Mouse (Mus musculus) liver, embryonic 16.5 days (tissue): Measurements from ENCODE around the gene Prkn. TPM values are rescaled to one million over a fixed set of nuclear protein-coding genes. Genes with fewer than 3 reads are reported as not detected.
"Not testable (repeated sequence)": the region's sequence is repeated elsewhere in the genome, so short reads cannot be mapped to it uniquely, and the experiment has no call there.

Source experiments
- ATAC-seq: fragments of 200-750 bp; cut with Nextera tagmentation; 2 replicates; pipeline ENCODE4 v1.8.0; 2017; ENCODE audit warnings: low read depth, mild to moderate bottlenecking, moderate number of reproducible peaks, moderate library complexity
- H3K27ac ChIP-seq: fragments of 300-500 bp; sonication (generic); 2 replicates; pipeline ENCODE4 v1.5.1; 2014; ENCODE audit warnings: mild to moderate bottlenecking, low read length
- H3K27me3 ChIP-seq: fragments of 300-500 bp; sonication (generic); 2 replicates; pipeline ENCODE4 v1.6.1; 2014; ENCODE audit warnings: low read depth, low read length, mixed read lengths; ENCODE audit not compliant: control insufficient read depth, insufficient read depth
- H3K36me3 ChIP-seq: fragments of 300-500 bp; sonication (generic); 2 replicates; pipeline ENCODE4 v1.6.1; 2014; ENCODE audit warnings: mild to moderate bottlenecking; ENCODE audit not compliant: control insufficient read depth, insufficient read depth
- H3K4me1 ChIP-seq: fragments of 300-500 bp; sonication (generic); 2 replicates; pipeline ENCODE4 v1.6.1; 2014; ENCODE audit warnings: low read depth, low read length, mixed read lengths; ENCODE audit not compliant: control insufficient read depth
- H3K4me2 ChIP-seq: fragments of 300-500 bp; sonication (generic); 2 replicates; pipeline ENCODE4 v1.6.1; 2014; ENCODE audit warnings: low read depth, low read length, mixed read lengths
- H3K4me3 ChIP-seq: fragments of 300-500 bp; sonication (generic); 2 replicates; pipeline ENCODE4 v1.5.1; 2014; ENCODE audit warnings: low read depth, mild to moderate bottlenecking, low read length
- H3K9ac ChIP-seq: fragments of 300-500 bp; sonication (generic); 2 replicates; pipeline ENCODE4 v1.6.1; 2014; ENCODE audit warnings: low read depth, low read length
- H3K9me3 ChIP-seq: fragments of 300-500 bp; sonication (generic); replicated peaks from 2 replicates; pipeline ENCODE4 v1.6.1; 2016; ENCODE audit warnings: low read length; ENCODE audit not compliant: control insufficient read depth
- whole genome bisulfite sequencing: fragments of 180-500 bp; shearing (Covaris S2); extraction: QIAGEN DNeasy Blood & Tissue Kit; methylation state at CpG from one replicate; pipeline ENCODE4 v1.1.7; 2014; ENCODE audit not compliant: insufficient replicate concordance; 5-methylcytosine and 5-hydroxymethylcytosine counted together
- polyA plus RNA-seq: library from polyadenylated mRNA; unstranded; fragments of >200 nt; fragmentation: Nextera tagmentation; extraction: Ambion mirVana; gene quantifications from 2 replicates; pipeline ENCODE4 v1.2.1, GENCODE M21; 2015

Prkn gene
- polyA plus RNA-seq, 1 experiment from 2014 or later = 0.70 TPM

DNA sequence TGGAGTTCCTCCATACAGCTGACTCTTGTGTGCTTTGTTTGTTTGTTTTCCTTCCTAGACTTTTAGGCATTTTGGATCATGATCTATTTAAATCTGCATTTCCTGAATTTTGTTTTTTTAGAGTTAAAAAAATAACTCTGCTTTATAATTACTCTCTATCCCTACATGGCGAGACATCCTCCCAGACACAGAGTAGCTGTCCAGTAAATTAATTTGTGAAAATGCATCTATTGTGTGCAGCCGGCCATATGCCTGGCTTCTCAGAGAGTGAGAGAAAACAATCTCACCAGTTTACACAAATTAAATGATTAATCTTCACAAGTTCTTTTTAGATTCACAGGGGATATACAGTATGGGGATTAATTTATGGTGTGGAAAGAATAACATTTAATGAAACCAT, 357.9 kb downstream of the Prkn start:
- Histone ChIP-seq H3K4me3 (no peak overlapping the region), H3K27ac (no peak overlapping the region), H3K9ac (no peak overlapping the region), H3K36me3 (no peaks in the 10 kb centered on the region), H3K27me3 (no peaks in the 10 kb centered on the region), H3K9me3 (no peaks in the 10 kb centered on the region), H3K4me2 (no peak overlapping the region), H3K4me1 (no peaks in the 10 kb centered on the region)
- WGBS = 50% methylated on average over 2 of the region's 2 CpGs
- no peak for ATAC-seq

DNA sequence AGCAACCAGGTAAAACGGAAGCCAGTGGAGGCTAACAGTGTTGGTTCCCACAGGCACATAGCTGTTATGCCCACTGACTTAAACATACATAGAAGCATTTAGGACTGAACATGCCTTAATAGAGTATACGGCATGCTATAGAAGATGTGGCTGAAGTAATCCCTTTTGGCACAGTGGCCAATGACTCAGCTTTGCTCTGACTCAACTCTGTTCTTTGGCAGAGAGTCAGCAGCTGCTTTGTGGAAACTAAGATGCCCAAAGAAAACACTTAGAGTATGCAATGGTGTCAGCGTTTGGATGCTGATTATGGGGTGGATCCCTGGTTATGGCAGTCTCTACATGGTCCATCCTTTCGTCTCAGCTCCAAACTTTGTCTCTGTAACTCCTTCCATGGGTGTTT, 368.9 kb downstream of the Prkn start:
- not testable (repeated sequence) for H3K27ac ChIP-seq, H3K27me3 ChIP-seq, H3K9me3 ChIP-seq, ATAC-seq, H3K4me2 ChIP-seq, H3K4me1 ChIP-seq, H3K9ac ChIP-seq, H3K4me3 ChIP-seq, H3K36me3 ChIP-seq
- 71% methylated on average over 3 of the region's 4 CpGs for WGBS

DNA sequence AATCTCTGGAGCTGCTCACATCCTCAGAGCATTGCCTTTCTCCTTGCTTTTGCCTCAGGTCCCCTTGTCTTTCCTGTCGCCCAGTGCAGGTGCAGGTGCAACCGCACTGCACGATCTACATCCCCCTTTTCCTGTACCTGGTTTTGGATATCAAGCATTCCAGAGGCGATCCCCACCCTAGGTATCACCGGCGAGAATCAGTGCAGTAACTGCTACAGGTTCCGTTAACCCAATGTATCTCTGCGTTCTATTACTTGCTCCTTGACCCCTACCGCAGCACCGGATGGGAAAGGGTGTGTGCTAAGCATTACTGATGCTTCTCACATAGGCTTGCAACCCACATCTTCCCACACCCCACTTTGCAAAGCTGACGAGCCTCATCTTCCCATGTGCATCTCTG, 370.8 kb downstream of the Prkn start:
- WGBS = 64% methylated on average over 11 of the region's 11 CpGs
- no peaks in the 10 kb centered on the region for H3K4me1 ChIP-seq

DNA sequence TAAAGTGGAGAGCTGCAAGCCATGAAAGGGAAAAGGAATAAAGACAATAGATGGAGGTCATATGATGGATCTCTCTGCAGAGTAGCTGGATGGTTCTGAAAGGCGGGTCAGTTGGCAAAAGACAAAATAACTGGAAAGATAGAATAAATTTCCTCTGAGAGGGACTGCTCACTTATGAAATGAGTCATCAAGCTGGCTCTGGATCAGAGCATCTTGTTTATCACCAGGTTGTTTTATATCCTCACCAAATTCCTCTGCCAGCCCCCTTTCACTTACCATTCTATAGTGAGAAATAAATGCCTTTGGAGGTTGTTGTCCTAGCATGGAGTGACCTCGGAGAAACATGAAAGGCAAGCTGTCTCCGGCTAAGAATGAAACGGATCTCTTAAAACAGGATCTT, 371.4 kb downstream of the Prkn start:
- H3K9me3 ChIP-seq = no peaks in the 10 kb centered on the region
- no peak overlapping the region for H3K27ac ChIP-seq
- no peak for ATAC-seq
- no peak overlapping the region for H3K4me3 ChIP-seq
- no peak overlapping the region for H3K4me2 ChIP-seq
- no peaks in the 10 kb centered on the region for H3K4me1 ChIP-seq
- no peaks in the 10 kb centered on the region for H3K36me3 ChIP-seq
- H3K9ac ChIP-seq = no peak overlapping the region
- no peaks in the 10 kb centered on the region for H3K27me3 ChIP-seq
- 64% methylated on average over 4 of the region's 4 CpGs for WGBS

More for the DNA sequence above, 370.8 kb downstream of the Prkn start:
- no peaks in the 10 kb centered on the region for H3K36me3 ChIP-seq
- H3K9ac ChIP-seq = no peak overlapping the region
- no peak for ATAC-seq
- no peaks in the 10 kb centered on the region for H3K27me3 ChIP-seq
- no peak overlapping the region for H3K4me3 ChIP-seq
- no peak overlapping the region for H3K4me2 ChIP-seq
- no peak overlapping the region for H3K27ac ChIP-seq
- H3K9me3 ChIP-seq = no peaks in the 10 kb centered on the region

DNA sequence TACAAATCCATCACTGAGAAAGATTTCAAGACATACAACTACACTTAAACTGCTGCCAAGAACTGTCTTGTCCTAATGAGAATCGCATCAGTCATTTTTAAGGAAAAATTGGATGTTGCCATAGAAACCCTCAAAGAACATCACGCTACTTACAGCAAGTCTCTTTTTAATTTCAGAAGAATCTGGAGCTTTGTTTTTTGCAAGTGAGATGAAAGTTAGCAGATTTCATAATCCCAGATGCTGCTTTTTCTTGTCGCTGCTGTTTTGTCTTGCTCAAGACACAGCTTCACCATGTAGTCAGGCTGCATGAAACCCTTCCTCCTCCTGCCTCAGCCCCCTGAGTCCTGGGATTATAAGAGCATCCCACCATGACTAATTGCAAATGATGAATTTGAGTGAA, 373.5 kb downstream of the Prkn start:
- Histone ChIP-seq H3K9me3 (no peaks in the 10 kb centered on the region), H3K27me3 (no peaks in the 10 kb centered on the region), H3K4me1 (no peaks in the 10 kb centered on the region), H3K27ac (no peak overlapping the region), H3K4me3 (no peak overlapping the region), H3K9ac (no peak overlapping the region), H3K4me2 (no peak overlapping the region), H3K36me3 (no peaks in the 10 kb centered on the region)
- ATAC-seq = no peak
- 65% methylated on average over 3 of the region's 3 CpGs for WGBS

DNA sequence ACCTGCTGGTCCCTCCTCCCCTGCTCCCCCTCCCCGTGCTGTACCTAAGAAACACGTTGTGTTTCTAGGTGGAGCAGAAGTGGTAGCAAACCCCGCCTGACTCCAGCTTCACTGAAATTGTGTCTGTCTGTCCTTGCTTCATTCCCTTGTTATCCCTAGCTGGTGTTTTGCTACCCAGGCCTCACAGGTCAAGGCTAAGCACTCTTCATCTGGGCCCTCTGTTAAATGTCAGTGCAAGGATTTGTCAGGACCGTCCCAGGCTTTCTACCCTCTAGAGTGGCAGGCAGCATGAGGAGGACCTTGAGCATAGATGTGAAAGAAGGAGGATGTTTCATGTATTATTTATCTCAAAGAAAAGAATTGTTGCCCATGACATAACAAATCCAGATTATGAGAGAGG, 388.8 kb downstream of the Prkn start:
- H3K4me1 ChIP-seq = no peaks in the 10 kb centered on the region
- no peaks in the 10 kb centered on the region for H3K9me3 ChIP-seq
- no peaks in the 10 kb centered on the region for H3K27me3 ChIP-seq
- no peak overlapping the region for H3K27ac ChIP-seq
- H3K4me3 ChIP-seq = no peak overlapping the region
- whole genome bisulfite sequencing = 53% methylated on average over 4 of the region's 4 CpGs
- H3K36me3 ChIP-seq = no peaks in the 10 kb centered on the region
- no peak for ATAC-seq
- H3K9ac ChIP-seq = no peak overlapping the region
- no peak overlapping the region for H3K4me2 ChIP-seq

DNA sequence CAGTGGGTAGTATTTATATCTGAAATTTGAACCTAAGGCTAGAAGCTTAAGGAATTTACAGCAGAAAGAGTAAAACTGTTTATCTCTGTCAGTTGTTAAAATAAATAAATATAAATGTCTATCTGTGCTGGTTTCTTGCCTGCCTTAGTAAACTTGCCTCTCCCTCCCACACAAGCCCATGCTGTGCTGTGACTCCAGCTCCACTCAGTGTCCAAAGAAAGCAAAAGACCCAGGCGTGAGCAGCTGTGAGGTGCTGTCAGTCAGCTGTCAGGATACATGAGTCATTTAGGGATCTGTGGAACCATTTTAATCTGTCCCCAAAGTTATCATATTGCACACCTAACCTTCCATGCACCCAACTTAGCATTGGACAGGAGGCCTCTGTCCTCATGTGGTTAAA, 389.2 kb downstream of the Prkn start:
- Histone ChIP-seq H3K4me3 (no peak overlapping the region), H3K4me1 (no peaks in the 10 kb centered on the region), H3K9ac (no peak overlapping the region), H3K27ac (no peak overlapping the region), H3K27me3 (no peaks in the 10 kb centered on the region), H3K36me3 (no peaks in the 10 kb centered on the region), H3K9me3 (no peaks in the 10 kb centered on the region), H3K4me2 (no peak overlapping the region)
- ATAC-seq = no peak
- 21% methylated on average over 1 of the region's 1 CpGs for WGBS

DNA sequence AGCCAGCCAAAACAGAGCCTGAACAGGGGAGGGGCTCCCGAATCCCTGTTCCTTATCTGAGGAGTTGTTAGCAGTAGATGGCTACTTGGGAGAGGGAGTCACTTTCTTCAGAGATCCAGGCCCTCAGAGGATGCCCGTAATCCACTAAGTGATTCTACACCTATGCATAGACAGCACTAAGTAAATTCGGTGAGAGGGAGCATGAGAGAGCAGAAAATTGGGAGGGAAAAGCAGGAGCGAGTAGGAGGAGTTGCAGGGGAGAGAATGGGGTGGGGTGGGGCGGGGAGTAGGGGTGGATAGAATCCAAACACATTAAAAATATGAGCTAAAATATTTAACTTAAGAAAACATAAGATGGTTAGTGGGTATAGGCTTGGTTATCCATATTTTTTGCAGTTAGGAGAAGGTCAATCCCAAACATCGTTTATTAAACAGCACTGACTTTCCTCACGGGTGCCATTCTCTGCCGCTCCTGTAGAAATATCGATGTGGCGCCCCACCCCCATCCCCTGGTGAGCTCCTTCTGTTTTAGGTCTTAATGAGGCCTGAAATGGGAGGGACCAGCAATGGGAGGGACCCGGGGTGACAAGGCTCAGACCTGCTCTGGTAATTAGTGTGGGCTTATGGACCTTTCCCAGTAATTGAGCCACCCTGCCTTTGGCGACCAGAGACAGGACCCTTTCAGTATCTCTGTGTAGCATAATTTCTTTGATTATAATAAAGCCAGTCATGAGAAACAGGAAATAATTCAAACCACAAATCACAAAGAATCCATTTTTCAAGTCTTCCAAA, 390.6 kb downstream of the Prkn start:
- no peak overlapping the region for H3K9ac ChIP-seq
- no peaks in the 10 kb centered on the region for H3K36me3 ChIP-seq
- H3K4me2 ChIP-seq = no peak overlapping the region
- no peaks in the 10 kb centered on the region for H3K27me3 ChIP-seq
- no peak overlapping the region for H3K4me3 ChIP-seq
- no peak for ATAC-seq
- no peaks in the 10 kb centered on the region for H3K9me3 ChIP-seq
- H3K27ac ChIP-seq = no peak overlapping the region
- no peaks in the 10 kb centered on the region for H3K4me1 ChIP-seq
- 41% methylated on average over 12 of the region's 12 CpGs for WGBS

DNA sequence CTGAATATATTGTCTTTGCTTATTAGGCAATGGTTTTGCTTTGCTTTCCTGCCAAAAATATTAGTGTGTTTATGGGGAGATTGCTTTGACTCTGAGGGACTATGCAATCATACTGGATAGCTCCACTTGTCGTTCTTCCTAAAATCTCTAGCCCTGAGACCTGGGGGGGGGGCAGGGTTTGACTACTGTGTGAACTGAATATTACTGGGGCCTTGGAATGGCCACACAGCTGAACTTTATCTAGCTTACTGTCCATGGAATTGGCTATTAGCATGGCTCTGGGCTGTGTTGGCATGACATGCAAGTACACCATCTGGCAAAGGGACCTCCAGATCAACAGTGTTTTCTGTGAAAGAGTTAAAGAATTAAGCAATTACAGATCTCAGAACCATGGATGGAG, 395.1 kb downstream of the Prkn start:
- no peak overlapping the region for H3K27ac ChIP-seq
- no peak overlapping the region for H3K9ac ChIP-seq
- H3K36me3 ChIP-seq = no peaks in the 10 kb centered on the region
- H3K9me3 ChIP-seq = no peaks in the 10 kb centered on the region
- 21% methylated on average over 1 of the region's 1 CpGs for WGBS
- ATAC-seq = no peak
- H3K4me1 ChIP-seq = no peaks in the 10 kb centered on the region
- no peaks in the 10 kb centered on the region for H3K27me3 ChIP-seq
- no peak overlapping the region for H3K4me3 ChIP-seq
- H3K4me2 ChIP-seq = no peak overlapping the region
